Mouse (Mus musculus): ENCODE data around the gene Ets2.

Ets2 gene

DNA sequence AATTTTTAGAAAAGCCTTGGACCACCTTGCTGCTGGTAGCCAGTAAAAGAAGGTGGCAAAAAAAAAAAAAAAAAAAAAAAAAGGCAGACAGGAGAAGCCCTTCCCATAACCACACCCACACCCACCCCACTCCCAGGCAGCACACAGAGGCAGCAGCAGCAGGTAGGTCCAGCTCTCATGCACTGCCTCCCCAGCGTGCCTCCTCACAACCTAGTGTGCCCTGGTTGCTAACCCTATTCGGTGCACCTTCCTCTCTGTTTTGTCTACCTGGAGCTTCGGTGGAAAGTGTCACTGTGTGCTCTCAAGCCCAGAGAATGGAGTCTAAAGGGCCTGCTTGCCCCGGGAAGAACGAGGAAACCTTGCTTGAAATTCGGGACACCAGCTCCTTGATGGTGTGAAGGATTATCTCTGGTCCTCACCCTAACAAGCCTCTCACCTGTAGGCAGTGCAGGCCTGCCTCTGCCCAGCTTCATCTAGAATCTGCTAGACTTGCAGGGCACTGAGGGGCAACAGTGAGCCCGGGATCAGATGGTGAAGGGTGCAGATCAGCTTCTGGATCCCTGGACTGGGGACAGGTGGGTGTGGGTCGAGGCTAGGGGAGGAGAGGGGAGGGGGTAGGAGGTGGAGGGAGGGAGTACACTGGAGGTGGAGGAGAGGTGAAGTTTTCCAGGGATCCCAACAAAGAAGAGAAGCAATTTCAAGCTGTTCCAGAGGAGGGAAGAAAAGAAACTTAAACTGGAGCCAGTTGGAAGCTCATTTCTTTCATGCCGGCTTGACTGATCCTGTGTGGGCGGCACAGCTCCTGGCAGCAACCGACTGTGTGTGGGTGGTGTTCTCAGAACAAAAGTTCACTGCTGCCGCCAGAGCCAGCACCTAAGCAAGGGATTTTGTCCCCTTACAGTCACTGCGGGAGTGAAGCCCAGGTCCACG lies 67.5 kb downstream of the Ets2 start:
- no peak for DNase-seq (ENCODE audit: low spot score)

- DNase-seq (ENCODE audit: low spot score), result no peak
These were observed 68.1 kb downstream of the Ets2 start for GRCm38 (mm10) chr16:95769996-95770334.

- DNase-seq (ENCODE audit: low spot score), result no peak
These were observed 68.5 kb downstream of the Ets2 start for GRCm38 (mm10) chr16:95770402-95770801.
